Mouse (Mus musculus) left cerebral cortex, adult 2 months (tissue): ENCODE measurements around the gene Zmym4. TPM values are rescaled to one million over a fixed set of nuclear protein-coding genes. Genes with fewer than 3 reads are reported as not detected.
"Not testable (repeated sequence)": the region's sequence is repeated elsewhere in the genome, so short reads cannot be mapped to it uniquely, and the experiment has no call there.

Source experiments
- DNase-seq, 2 experiments: peaks; one replicate each; pipeline ENCODE4 v3.0.0; 2021 to 2022; ENCODE audit warnings: low spot score in 2 of 2, mixed read lengths in 1 of 2; ENCODE audit errors: extremely low spot score in 1 of 2
- H3K27ac ChIP-seq: fragments of 200-600 bp; 2 replicates; pipeline ENCODE4 v1.8.1; 2022
- H3K4me3 ChIP-seq: fragments of 200-600 bp; 2 replicates; pipeline ENCODE4 v1.8.1; 2022
- CTCF ChIP-seq: fragments of 200-600 bp; IDR thresholded peaks from 2 replicates; pipeline ENCODE4 v1.8.1; 2022; ENCODE audit warnings: antibody characterized with exemption, mild to moderate bottlenecking, moderate library complexity
- intact Hi-C: fragments of 180-260 bp; cut with DNase I; formaldehyde crosslinking; loops from one replicate; pipeline ENCODE4 v1.15.1; 2025
- total RNA-seq, 2 experiments: library from RNA; stranded (reverse); gene quantifications; 2 replicates each; pipeline ENCODE4 v1.2.3; 2021

Gene Zmym4
- total RNA-seq, 2 experiments from 2014 or later = 46.3 to 59.0 TPM

- no peak for DNase-seq
- intact Hi-C loops = no loop called here
- Histone ChIP-seq H3K4me3 (no peak overlapping the region), H3K27ac (no peak overlapping the region)
- TF ChIP-seq CTCF = peak; percentile 11
These were observed 18.8 kb upstream of the Zmym4 start for GRCm38 (mm10) chr4:126986768-126987167.

- intact Hi-C loops, DNase-seq, H3K27ac ChIP-seq, H3K4me3 ChIP-seq: not testable (repeated sequence)
These were observed 16.0 kb upstream of the Zmym4 start for GRCm38 (mm10) chr4:126983736-126984525.

DNA sequence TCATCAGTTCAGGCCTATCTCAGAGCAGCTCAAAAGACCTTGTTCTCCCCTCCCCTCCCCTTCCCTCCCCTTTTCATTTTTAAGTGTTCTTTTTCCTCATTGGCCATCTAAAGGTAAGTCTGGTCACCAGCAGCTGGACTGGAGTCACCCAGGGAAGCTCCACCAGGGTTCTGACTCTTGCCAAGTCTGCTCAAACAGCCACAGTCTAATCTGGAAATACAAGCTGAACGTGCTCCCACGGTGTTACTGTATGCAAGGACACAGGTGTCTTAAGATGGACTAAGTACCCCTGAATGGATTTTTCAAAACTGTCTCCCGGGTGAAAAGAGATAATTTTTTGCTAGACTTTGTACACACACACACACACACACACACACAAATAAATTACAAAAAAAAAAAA, 15.4 kb upstream of the Zmym4 start:
- intact Hi-C loops = no loop called here
- no peak overlapping the region for H3K27ac ChIP-seq
- DNase-seq = no peak
- no peak for TF ChIP-seq CTCF
- H3K4me3 ChIP-seq = no peak overlapping the region

DNA sequence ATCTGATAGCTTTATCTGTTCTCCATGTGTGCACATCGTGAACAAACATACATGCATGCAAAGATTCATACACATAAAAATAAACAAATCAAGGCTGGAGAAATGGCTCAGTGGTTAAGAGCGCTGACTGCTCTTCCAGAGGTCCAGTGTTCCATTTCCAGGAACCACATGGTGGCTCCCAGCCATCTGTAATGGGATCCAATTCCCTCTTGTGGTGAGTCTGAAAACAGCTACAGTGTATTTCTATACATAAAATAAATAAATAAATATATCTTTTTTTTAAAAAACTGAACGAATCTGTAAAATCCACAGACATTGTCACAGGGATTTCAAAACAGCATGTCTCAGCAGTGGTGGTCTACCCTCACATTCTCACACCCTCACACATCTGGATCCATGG, 10.8 kb upstream of the Zmym4 start:
- TF ChIP-seq CTCF = peak; percentile 4; the same call in 1 of the 2 replicates
- intact Hi-C loops = no loop called here
- no peak for DNase-seq
- Histone ChIP-seq H3K27ac (no peak overlapping the region), H3K4me3 (no peak overlapping the region)

DNA sequence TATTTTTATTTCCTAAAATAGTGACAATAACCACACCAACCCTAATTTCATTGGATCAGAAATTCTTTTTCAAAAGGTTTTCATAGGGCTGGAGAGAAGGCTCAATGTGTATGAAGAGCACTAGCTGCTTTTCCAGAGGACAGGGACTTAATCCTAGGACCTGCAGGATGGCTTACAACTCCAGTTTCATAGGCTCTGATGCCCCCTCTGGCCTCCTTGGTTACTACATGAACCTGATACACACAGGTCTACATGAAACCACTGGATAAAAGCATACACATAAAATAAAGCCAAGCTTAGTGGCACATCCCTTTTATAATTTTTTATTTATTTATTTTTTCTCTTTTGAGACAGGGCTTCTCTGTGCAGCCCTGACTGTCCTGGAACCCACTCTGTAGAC, 9.5 kb upstream of the Zmym4 start:
- H3K27ac ChIP-seq = no peak overlapping the region
- TF ChIP-seq CTCF = peak; percentile 47
- intact Hi-C loops = no loop called here
- no peak for DNase-seq
- no peak overlapping the region for H3K4me3 ChIP-seq

- peak overlapping the region; percentile 93 for H3K27ac ChIP-seq
- TF ChIP-seq CTCF = no peak
- intact Hi-C loops = loop anchor here (5.0 kb wide), 1 partner anchor 40 kb away; no protein-coding TSS in a partner anchor
- DNase-seq = peak in 1 of 2 experiments; percentile 12
- H3K4me3 ChIP-seq = peak overlapping the region; percentile 68
These were observed 583 bp downstream of the Zmym4 start for GRCm38 (mm10) chr4:126967241-126967863.

- no peak for DNase-seq
- Histone ChIP-seq H3K4me3 (no peak overlapping the region), H3K27ac (no peak overlapping the region)
- TF ChIP-seq CTCF = no peak
- intact Hi-C loops = no loop called here
These were observed 9.3 kb downstream of the Zmym4 start for GRCm38 (mm10) chr4:126958682-126959081.

- intact Hi-C loops = no loop called here
- TF ChIP-seq CTCF = no peak
- no peak overlapping the region for H3K4me3 ChIP-seq
- DNase-seq = no peak
- no peak overlapping the region for H3K27ac ChIP-seq
These were observed 9.7 kb downstream of the Zmym4 start for GRCm38 (mm10) chr4:126958261-126958660.

- DNase-seq = no peak
- no peak overlapping the region for H3K4me3 ChIP-seq
- no peak overlapping the region for H3K27ac ChIP-seq
- intact Hi-C loops = no loop called here
- TF ChIP-seq CTCF = no peak
These were observed 10.5 kb downstream of the Zmym4 start for GRCm38 (mm10) chr4:126957434-126957833.

DNA sequence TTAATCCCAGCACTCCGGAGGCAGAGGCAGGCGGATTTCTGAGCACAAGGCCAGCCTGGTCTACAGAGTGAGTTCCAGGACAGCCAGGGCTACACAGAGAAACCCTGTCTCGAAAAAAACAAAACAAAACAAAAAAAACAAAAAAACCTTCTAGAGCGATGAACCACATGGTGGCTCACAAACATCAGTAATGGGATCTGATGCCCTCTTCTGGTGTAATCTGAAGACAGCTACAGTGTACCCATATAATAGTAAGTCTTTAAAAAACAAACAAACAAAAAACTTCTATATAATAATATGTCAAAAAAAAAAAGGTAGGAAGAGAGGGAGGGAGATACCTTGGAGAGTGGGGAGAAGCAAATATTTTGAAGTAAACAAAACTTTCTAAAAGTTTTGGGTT, 17.1 kb downstream of the Zmym4 start:
- H3K27ac ChIP-seq, intact Hi-C loops: not testable (repeated sequence)

DNA sequence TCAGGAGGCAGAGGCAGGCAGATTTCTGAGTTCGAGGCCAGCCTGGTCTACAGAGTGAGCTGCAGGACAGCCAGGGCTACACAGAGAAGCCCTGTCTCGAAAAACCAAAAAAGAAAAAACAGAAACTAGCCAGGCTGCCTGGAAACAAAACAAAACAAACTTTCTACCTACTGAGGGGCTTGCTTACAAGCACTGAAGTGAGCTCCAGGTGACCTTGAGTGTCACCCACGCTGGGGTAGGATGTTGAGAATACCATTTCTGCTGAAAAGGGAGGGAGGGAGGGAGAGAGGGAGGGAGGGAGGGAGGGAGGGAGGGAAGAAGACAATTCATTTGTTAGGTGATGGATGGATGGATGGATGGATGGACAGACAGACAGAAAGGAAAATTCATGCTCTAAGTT, 24.5 kb downstream of the Zmym4 start:
- TF ChIP-seq CTCF = no peak
- no peak overlapping the region for H3K4me3 ChIP-seq
- no peak for DNase-seq
- H3K27ac ChIP-seq = no peak overlapping the region
- intact Hi-C loops = no loop called here

More for the DNA sequence above, 17.1 kb downstream of the Zmym4 start:
- H3K4me3 ChIP-seq, DNase-seq: not testable (repeated sequence)
- TF ChIP-seq CTCF = peak; percentile 1; the same call in 1 of the 2 replicates

GRCm38 (mm10) chr4:126942846-126943245, 25.1 kb downstream of the Zmym4 start:
- H3K4me3 ChIP-seq = no peak overlapping the region
- no peak for TF ChIP-seq CTCF
- no peak for DNase-seq
- intact Hi-C loops = no loop called here
- H3K27ac ChIP-seq = no peak overlapping the region

- H3K4me3 ChIP-seq = no peak overlapping the region
- H3K27ac ChIP-seq = no peak overlapping the region
- intact Hi-C loops = no loop called here
- TF ChIP-seq CTCF = no peak
- no peak for DNase-seq
These were observed 40.2 kb downstream of the Zmym4 start for GRCm38 (mm10) chr4:126927701-126928100.
